Mouse (Mus musculus): ENCODE measurements around the gene Dhdds. TPM values are rescaled to one million over a fixed set of nuclear protein-coding genes. Genes with fewer than 3 reads are reported as not detected.

Gene Dhdds
- polyA plus RNA-seq, 1 experiment from 2014 or later: 43.0 TPM

DNA sequence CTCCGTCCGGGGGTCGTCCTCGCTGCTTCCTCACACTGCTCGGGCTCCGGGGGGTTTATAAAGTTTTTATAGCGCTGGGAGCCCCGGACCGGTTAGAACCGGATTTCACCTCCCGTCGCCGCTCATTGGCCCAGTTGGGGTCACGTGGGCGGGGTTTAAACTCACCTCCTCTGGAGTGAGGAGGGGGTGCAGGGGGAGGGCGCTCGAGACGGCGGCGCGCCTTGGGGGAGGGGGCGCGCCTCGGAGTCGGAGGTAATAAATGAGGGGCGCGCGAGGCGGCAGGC, 32.9 kb downstream of the Dhdds start:
- H3K9me3 ChIP-seq (replicated peaks; ENCODE audit: control insufficient read depth, low read length): no peaks in the 10 kb centered on the region
- no peaks in the 10 kb centered on the region for H3K27me3 ChIP-seq (ENCODE audit: control insufficient read depth, insufficient read depth, low read length)
- peak overlapping the region; percentile 74 for H3K4me3 ChIP-seq (replicated peaks; ENCODE audit: low read length)
- peak overlapping the region; percentile 99 for H3K27ac ChIP-seq (ENCODE audit: low read length)
- H3K4me1 ChIP-seq (ENCODE audit: control insufficient read depth, insufficient read depth, low read length): peaks cover 21% of the 10 kb centered on the region
- peak overlapping the region; percentile 95 for H3K4me2 ChIP-seq (ENCODE audit: low read depth, low read length)
- WGBS: under 1% methylated on average over 29 of the region's 29 CpGs
- H3K9ac ChIP-seq (ENCODE audit: low read length): peak overlapping the region; percentile 99
- peak; percentile 89 for ATAC-seq (ENCODE audit: insufficient read depth, low FRiP score)
- peaks cover 6% of the 10 kb centered on the region for H3K36me3 ChIP-seq (ENCODE audit: control insufficient read depth, insufficient read depth, low read length)

DNA sequence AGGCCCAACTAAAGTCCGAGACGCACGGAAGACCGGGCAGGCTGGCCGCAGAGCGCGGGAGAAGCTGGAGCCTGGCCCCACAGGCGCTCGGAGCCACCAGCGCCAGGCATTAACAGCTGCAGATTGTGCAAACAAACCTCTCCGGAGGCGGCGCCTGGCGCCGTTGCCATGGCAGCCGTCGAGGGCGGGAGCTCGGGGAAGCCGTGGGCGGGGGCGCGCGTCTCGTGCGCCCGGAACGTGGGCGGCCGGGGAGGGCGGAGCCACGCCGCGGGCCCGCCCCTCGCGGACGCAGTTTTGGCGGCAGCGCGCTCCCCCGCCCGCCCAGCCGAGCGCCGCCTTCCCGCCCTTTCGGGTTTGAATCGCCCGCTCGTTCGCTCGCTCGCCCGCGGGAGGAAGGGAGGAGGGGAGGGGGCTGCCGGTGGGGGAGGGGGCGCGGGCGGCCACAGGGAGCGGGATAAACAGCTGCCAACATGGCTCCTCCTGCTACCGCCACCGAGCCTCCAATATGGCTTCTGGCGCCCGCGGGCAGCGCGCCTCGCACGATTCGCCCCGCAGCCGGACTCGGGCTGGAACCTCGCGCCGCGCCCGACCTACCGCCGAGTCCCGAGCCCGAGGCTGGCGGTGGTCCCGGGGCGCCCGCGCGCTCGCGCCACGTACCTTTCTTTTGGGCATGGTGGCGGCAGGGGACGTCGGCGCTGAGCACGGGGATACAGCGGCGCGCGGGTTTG, 33.4 kb downstream of the Dhdds start:
- peak; percentile 85 for ATAC-seq (ENCODE audit: insufficient read depth, low FRiP score)

DNA sequence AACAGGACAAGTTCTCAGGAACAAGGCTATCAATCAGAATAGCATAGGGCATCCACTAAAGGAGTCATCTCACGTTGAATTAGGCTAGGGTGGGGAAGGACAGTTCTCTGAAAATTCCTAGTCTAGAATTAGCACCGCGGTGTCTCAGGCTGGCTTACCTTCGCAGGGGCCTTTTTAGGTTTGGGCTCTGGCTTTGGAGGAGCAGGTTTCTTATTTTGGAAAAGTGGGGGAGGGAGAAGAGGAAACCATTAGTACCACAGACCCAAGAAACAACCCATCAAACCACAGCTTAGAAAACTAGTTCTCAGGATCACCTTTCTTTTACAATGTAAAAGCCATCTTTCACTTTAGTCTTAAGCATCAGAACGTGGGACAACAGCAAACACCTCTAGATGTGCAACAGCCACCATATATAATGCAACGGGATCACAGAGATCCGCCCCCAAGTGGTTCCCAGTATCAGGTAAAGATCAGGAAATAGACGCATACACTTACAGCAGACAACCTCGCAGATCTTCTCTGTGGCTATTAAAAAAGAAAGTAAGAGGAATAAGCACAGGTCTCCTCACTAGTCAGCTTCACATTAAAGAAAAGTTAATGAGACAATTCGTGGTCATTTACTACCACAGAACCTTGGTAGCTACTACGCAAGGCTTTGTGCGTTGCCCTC, 34.3 kb downstream of the Dhdds start:
- Histone ChIP-seq H3K36me3 (ENCODE audit: control insufficient read depth, insufficient read depth, low read length) (peaks cover 6% of the 10 kb centered on the region), H3K4me1 (ENCODE audit: control insufficient read depth, insufficient read depth, low read length) (peaks cover 21% of the 10 kb centered on the region), H3K9ac (ENCODE audit: low read length) (peak overlapping the region; percentile 99), H3K4me3 (replicated peaks; ENCODE audit: low read length) (peak overlapping the region; percentile 74), H3K9me3 (replicated peaks; ENCODE audit: control insufficient read depth, low read length) (no peaks in the 10 kb centered on the region), H3K27ac (ENCODE audit: low read length) (peak overlapping the region; percentile 43), H3K27me3 (ENCODE audit: control insufficient read depth, insufficient read depth, low read length) (no peaks in the 10 kb centered on the region), H3K4me2 (ENCODE audit: low read depth, low read length) (peak overlapping the region; percentile 63)
- WGBS: 29% methylated on average over 12 of the region's 12 CpGs
- ATAC-seq (ENCODE audit: insufficient read depth, low FRiP score): no peak

More for the DNA sequence above, 33.4 kb downstream of the Dhdds start:
- Histone ChIP-seq H3K9me3 (replicated peaks; ENCODE audit: control insufficient read depth, low read length) (no peaks in the 10 kb centered on the region), H3K9ac (ENCODE audit: low read length) (peak overlapping the region; percentile 99), H3K36me3 (ENCODE audit: control insufficient read depth, insufficient read depth, low read length) (peaks cover 6% of the 10 kb centered on the region), H3K4me2 (ENCODE audit: low read depth, low read length) (peak overlapping the region; percentile 95), H3K4me3 (replicated peaks; ENCODE audit: low read length) (peak overlapping the region; percentile 74), H3K27ac (ENCODE audit: low read length) (peak overlapping the region; percentile 99), H3K4me1 (ENCODE audit: control insufficient read depth, insufficient read depth, low read length) (peaks cover 21% of the 10 kb centered on the region), H3K27me3 (ENCODE audit: control insufficient read depth, insufficient read depth, low read length) (no peaks in the 10 kb centered on the region)
- under 1% methylated on average over 92 of the region's 101 CpGs for WGBS

- H3K27me3 ChIP-seq (ENCODE audit: control insufficient read depth, insufficient read depth, low read length): no peaks in the 10 kb centered on the region
- ATAC-seq (ENCODE audit: insufficient read depth, low FRiP score): no peak
- WGBS: 76% methylated on average over 7 of the region's 7 CpGs
- H3K36me3 ChIP-seq (ENCODE audit: control insufficient read depth, insufficient read depth, low read length): peaks cover 6% of the 10 kb centered on the region
- H3K9me3 ChIP-seq (replicated peaks; ENCODE audit: control insufficient read depth, low read length): no peaks in the 10 kb centered on the region
- H3K9ac ChIP-seq (ENCODE audit: low read length): no peak overlapping the region
- H3K4me3 ChIP-seq (replicated peaks; ENCODE audit: low read length): no peak overlapping the region
- H3K4me2 ChIP-seq (ENCODE audit: low read depth, low read length): no peak overlapping the region
- peaks cover 8% of the 10 kb centered on the region for H3K4me1 ChIP-seq (ENCODE audit: control insufficient read depth, insufficient read depth, low read length)
- H3K27ac ChIP-seq (ENCODE audit: low read length): no peak overlapping the region
Measured at GRCm38 (mm10) chr4:133962566-133962965, 38.2 kb downstream of the Dhdds start.

GRCm38 (mm10) chr4:133958884-133959283, 41.8 kb downstream of the Dhdds start:
- Histone ChIP-seq H3K9me3 (replicated peaks; ENCODE audit: control insufficient read depth, low read length) (no peaks in the 10 kb centered on the region), H3K4me3 (replicated peaks; ENCODE audit: low read length) (no peak overlapping the region), H3K4me2 (ENCODE audit: low read depth, low read length) (no peak overlapping the region), H3K36me3 (ENCODE audit: control insufficient read depth, insufficient read depth, low read length) (no peaks in the 10 kb centered on the region), H3K4me1 (ENCODE audit: control insufficient read depth, insufficient read depth, low read length) (0 out of 2 replicates have a peak, but pooled peaks cover 2% of the 10 kb centered on the region), H3K27ac (ENCODE audit: low read length) (no peak overlapping the region), H3K27me3 (ENCODE audit: control insufficient read depth, insufficient read depth, low read length) (no peaks in the 10 kb centered on the region), H3K9ac (ENCODE audit: low read length) (no peak overlapping the region)
- ATAC-seq (ENCODE audit: insufficient read depth, low FRiP score): no peak
- WGBS: 73% methylated on average over 1 of the region's 1 CpGs

- WGBS: 77% methylated on average over 4 of the region's 4 CpGs
- no peak overlapping the region for H3K9ac ChIP-seq (ENCODE audit: low read length)
Measured at GRCm38 (mm10) chr4:133956358-133956757, 44.4 kb downstream of the Dhdds start.

GRCm38 (mm10) chr4:133946736-133947135, 54.0 kb downstream of the Dhdds start:
- no peaks in the 10 kb centered on the region for H3K9me3 ChIP-seq (replicated peaks; ENCODE audit: control insufficient read depth, low read length)
- no peak overlapping the region for H3K9ac ChIP-seq (ENCODE audit: low read length)
- H3K27me3 ChIP-seq (ENCODE audit: control insufficient read depth, insufficient read depth, low read length): no peaks in the 10 kb centered on the region
- H3K4me3 ChIP-seq (replicated peaks; ENCODE audit: low read length): no peak overlapping the region
- H3K4me1 ChIP-seq (ENCODE audit: control insufficient read depth, insufficient read depth, low read length): 0 out of 2 replicates have a peak, but pooled peaks cover under 1% of the 10 kb centered on the region
- H3K36me3 ChIP-seq (ENCODE audit: control insufficient read depth, insufficient read depth, low read length): no peaks in the 10 kb centered on the region
- ATAC-seq (ENCODE audit: insufficient read depth, low FRiP score): no peak
- no peak overlapping the region for H3K4me2 ChIP-seq (ENCODE audit: low read depth, low read length)
- 46% methylated on average over 4 of the region's 4 CpGs for WGBS
- no peak overlapping the region for H3K27ac ChIP-seq (ENCODE audit: low read length)

More at GRCm38 (mm10) chr4:133956358-133956757, 44.4 kb downstream of the Dhdds start:
- H3K4me3 ChIP-seq (replicated peaks; ENCODE audit: low read length): no peak overlapping the region
- ATAC-seq (ENCODE audit: insufficient read depth, low FRiP score): no peak
- no peak overlapping the region for H3K4me2 ChIP-seq (ENCODE audit: low read depth, low read length)
- no peaks in the 10 kb centered on the region for H3K27me3 ChIP-seq (ENCODE audit: control insufficient read depth, insufficient read depth, low read length)
- H3K27ac ChIP-seq (ENCODE audit: low read length): no peak overlapping the region
- H3K36me3 ChIP-seq (ENCODE audit: control insufficient read depth, insufficient read depth, low read length): no peaks in the 10 kb centered on the region
- H3K4me1 ChIP-seq (ENCODE audit: control insufficient read depth, insufficient read depth, low read length): no peaks in the 10 kb centered on the region
- no peaks in the 10 kb centered on the region for H3K9me3 ChIP-seq (replicated peaks; ENCODE audit: control insufficient read depth, low read length)

DNA sequence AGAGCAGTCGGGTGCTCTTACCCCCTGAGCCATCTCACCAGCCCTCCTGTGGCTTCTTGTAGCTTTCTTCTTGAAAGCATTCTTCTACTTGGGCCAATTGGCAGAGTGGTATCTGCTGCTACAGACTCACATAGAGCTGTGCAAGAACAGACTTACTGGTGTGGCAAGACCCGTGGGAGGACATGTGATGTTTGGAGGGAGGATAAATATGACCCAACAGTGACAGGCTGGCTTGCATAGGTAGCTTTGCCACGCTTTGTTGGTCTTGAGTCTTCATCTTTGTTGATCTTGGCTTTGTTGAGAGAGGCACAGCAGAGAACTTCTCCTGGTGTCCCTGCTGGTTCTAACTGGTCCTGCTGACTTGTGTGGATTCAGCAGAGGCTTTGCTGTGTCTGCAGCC, 56.9 kb downstream of the Dhdds start:
- Histone ChIP-seq H3K9ac (ENCODE audit: low read length) (no peak overlapping the region), H3K4me3 (replicated peaks; ENCODE audit: low read length) (no peak overlapping the region), H3K27me3 (ENCODE audit: control insufficient read depth, insufficient read depth, low read length) (no peaks in the 10 kb centered on the region), H3K27ac (ENCODE audit: low read length) (no peak overlapping the region), H3K9me3 (replicated peaks; ENCODE audit: control insufficient read depth, low read length) (no peaks in the 10 kb centered on the region), H3K36me3 (ENCODE audit: control insufficient read depth, insufficient read depth, low read length) (no peaks in the 10 kb centered on the region), H3K4me1 (ENCODE audit: control insufficient read depth, insufficient read depth, low read length) (0 out of 2 replicates have a peak, but pooled peaks cover 5% of the 10 kb centered on the region), H3K4me2 (ENCODE audit: low read depth, low read length) (no peak overlapping the region)
- WGBS: 80% methylated on average over 3 of the region's 3 CpGs
- no peak for ATAC-seq (ENCODE audit: insufficient read depth, low FRiP score)

- no peak overlapping the region for H3K4me3 ChIP-seq (replicated peaks; ENCODE audit: low read length)
- H3K27ac ChIP-seq (ENCODE audit: low read length): no peak overlapping the region
- no peaks in the 10 kb centered on the region for H3K27me3 ChIP-seq (ENCODE audit: control insufficient read depth, insufficient read depth, low read length)
- H3K4me1 ChIP-seq (ENCODE audit: control insufficient read depth, insufficient read depth, low read length): 0 out of 2 replicates have a peak, but pooled peaks cover 5% of the 10 kb centered on the region
- no peak overlapping the region for H3K9ac ChIP-seq (ENCODE audit: low read length)
- WGBS: 94% methylated on average over 4 of the region's 4 CpGs
- H3K4me2 ChIP-seq (ENCODE audit: low read depth, low read length): no peak overlapping the region
- no peak for ATAC-seq (ENCODE audit: insufficient read depth, low FRiP score)
- H3K36me3 ChIP-seq (ENCODE audit: control insufficient read depth, insufficient read depth, low read length): no peaks in the 10 kb centered on the region
- H3K9me3 ChIP-seq (replicated peaks; ENCODE audit: control insufficient read depth, low read length): no peaks in the 10 kb centered on the region
Measured at GRCm38 (mm10) chr4:133942679-133943078, 58.0 kb downstream of the Dhdds start.

All from stomach, embryonic 16.5 days (tissue).